Mouse (Mus musculus) spleen, postnatal 10 days (tissue): ENCODE measurements around the gene Gm20737.
"Not testable (repeated sequence)": the region's sequence is repeated elsewhere in the genome, so short reads cannot be mapped to it uniquely, and the experiment has no call there.

Experiments
- DNase-seq, 2 experiments: peaks; one replicate each; pipeline ENCODE4 v3.0.0; 2021 to 2022; ENCODE audit warnings: low spot score in 2 of 2

Gm20737 gene

DNA sequence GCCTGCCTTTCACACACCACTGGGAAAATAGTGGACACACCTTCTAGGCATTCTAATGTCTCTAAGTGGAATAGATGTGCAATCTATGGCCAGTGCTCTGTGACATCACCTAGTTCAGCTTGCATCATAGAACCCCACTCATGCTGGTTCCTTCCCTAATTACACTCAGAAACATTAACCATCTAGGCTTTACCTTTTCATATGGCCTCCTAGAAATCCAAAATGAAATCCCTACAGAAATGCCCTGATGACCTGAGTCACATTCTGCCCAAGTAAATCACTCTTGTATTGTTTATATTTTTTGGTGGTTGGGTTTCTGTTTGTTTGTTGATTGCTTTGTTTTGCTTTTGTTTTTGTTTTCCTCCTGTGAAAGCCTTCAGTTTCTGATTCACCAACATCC, at the start of gene Gm20737:
TSS of gene Gm20737 (minus strand) at position 101 of the 400 bp plus-strand sequence.
- not testable (repeated sequence) for DNase-seq

DNA sequence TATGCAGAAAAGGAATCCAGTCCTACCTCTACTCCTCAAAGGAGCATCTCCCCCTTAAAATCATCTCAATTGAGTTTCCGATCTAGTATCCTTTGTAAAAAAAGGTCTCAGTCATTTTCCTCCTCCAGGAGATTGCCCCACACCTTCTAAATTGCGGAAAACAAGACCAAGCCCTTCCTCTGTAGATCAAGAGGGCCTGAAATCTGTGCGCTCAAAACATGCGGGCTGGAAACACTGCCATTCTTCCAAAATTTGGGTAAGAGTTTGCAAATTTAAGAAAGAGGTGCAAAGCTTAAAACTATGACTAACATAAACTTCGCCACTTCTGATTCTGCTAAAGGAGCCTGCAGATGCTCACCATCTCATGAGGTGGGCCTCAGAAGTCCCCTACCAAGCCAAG, 17.3 kb upstream of the Gm20737 start, which contains the start of gene Gm21775:
TSS of gene Gm21775 (plus strand) at position 301 of the 400 bp plus-strand sequence.
- DNase-seq = not testable (repeated sequence)
